Mouse (Mus musculus) heart, postnatal 10 days (tissue): ENCODE data around the gene Srsf11. TPM values are rescaled to one million over a fixed set of nuclear protein-coding genes. Genes with fewer than 3 reads are reported as not detected.
A peak's percentile ranks its signal among the peaks of the same experiment; 100 is the strongest.

Experiments used
- DNase-seq, 2 experiments: peaks; one replicate each; pipeline ENCODE4 v3.0.0; 2021
- intact Hi-C: fragments of 180-260 bp; cut with DNase I; formaldehyde crosslinking; loops from one replicate; pipeline ENCODE4 v1.15.1; 2025
- total RNA-seq, 2 experiments: library from RNA; stranded (reverse); gene quantifications; 2 replicates each; pipeline ENCODE4 v1.2.3; 2021

Gene Srsf11
- total RNA-seq, result 10 to 100 TPM; 68.8 to 77.7 TPM

DNA sequence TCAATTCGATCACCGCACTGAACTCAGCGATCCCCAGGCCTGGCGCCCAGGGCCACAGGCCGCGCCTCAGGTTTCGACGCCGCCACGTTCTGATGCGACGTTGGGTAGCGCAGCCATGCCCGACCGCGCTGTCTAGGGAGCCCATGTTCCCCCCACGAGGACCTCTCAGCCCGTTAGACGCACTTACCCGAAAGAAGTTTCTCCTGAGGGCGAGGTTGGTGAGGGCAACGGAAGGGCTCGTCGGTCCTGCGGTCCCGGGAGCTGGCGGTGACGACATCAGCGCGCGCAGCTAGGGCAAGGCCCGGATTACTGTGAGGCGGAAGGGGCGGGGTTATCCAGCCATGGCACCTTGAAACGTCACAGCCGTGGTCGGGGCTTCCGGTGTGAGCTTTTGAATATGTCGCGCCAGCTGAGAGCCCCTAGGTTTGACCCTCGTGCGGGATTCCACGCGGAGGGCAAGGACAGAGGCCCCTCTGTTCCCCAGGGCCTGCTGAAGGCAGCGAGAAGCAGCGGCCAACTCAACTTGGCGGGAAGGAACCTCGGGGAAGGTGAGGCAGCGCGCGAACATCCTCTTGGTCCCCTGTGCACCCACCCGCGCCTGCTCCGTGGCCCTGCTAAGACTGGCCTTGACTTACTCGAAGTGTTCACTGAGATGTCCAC is at the start of gene Srsf11, which contains the start of gene Lrrc40:
Srsf11 (minus strand) TSS at position 311 of the 660 bp plus-strand sequence.
Lrrc40 (plus strand) TSS at position 334 of the 660 bp plus-strand sequence.
- DNase-seq, result peak; percentile 96
- intact Hi-C loops, result loop anchor here (2.0 to 10.0 kb wide), 2 partner anchors 90 to 502 kb away; partner anchors contain the start of genes Ankrd13c and Zranb2

DNA sequence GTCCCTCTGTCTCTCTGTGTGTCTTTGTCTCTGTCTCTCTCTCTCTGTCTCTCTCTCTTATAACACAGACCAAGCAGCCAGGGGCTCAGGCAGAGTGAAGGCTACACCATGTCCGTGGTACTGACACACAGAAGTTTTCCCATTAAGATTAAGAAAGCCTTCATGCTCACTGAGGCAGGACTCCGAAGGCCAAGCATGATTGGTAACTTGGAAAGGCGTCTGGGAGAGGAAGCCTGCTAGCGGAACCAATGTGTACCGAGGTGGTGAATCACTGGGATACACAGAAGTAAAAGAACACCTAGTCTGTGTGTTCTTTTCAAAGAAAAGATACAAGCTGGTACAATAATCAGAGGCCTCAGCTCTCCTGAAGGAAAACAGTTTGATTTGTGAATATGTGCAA is 41.4 kb upstream of the Srsf11 start:
- intact Hi-C loops, result loop anchor here (5.0 to 10.0 kb wide), 2 partner anchors 156 to 513 kb away; partner anchors contain the start of gene Ptger3

DNA sequence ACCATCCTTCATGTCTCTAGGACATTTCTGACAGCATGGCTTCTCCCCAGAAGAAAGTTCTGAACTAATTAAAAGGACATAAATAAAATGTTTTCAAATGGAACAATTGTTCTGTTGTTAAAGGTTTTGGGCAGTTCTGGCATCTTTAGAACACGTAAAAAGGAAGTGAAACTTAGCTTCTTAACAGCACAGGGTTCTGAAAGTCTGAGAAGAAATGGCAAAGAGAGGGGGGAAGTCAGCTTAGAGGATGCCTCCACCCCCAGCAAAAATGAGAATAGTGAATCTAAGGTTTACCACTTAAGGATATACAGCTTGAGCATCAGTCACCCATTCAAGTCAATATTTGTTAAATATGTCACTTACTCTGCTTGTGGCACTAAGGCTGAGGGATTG is 40.9 kb upstream of the Srsf11 start:
- intact Hi-C loops, result loop anchor here (5.0 to 10.0 kb wide), 2 partner anchors 155 to 513 kb away; partner anchors contain the start of gene Ptger3
- no peak for DNase-seq

More for the DNA sequence above, 41.4 kb upstream of the Srsf11 start:
- no peak for DNase-seq

DNA sequence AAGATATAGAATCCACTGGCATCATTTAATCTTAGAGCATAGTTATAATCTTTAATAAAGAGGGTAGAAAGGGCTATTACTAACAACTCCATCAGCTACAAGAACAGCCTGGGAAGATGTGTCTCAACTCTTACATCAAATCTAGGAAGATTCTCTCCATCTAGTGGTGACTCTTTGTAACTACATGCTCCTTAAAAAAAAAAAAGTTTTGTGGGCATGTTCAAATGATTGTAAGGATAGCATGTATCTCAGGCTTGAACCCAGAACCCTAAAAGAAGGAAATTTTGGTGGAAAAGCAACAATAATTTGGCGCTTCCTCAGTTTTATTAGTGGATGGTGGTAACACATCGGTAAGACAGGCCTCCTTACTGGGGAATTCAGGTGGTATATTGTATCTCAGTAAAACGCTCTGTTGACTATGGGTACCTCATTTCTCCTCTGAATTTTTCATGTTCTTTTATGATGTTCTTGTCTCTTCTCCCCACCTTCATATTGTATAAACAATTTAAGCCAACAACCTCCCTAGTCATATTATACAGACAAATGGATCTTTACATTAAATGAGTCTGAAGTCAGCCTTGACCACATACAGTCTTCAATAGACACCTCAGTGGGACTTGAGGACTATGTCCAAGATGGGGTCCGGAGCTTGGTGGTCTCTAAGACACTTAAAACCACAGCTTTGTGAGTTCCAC is 40.4 kb upstream of the Srsf11 start:
- DNase-seq, result peak in 1 of 2 experiments; percentile 9
- intact Hi-C loops, result loop anchor here (1.0 to 10.0 kb wide), 3 partner anchors 155 to 512 kb away; partner anchors contain the start of gene Ptger3

DNA sequence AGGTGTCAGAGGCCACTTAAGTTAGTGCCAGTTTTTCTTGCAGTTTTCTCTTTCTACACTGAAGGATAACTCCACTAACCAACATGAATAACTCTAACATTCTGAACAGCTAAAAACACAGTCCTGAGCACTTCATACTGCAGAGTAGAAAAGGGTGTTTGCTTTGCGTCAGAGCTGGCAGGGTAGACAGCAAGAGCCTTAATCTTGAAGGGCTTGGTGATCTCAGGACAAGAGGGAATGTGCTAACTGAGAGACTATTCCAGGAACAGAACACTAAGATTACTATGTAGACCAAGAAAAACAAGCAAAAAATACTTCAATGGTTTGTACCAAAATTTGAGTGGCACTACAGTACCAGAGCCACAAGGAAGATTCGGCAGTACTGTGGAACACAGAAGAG is 38.6 kb upstream of the Srsf11 start:
- intact Hi-C loops, result loop anchor here (5.0 to 10.0 kb wide), 2 partner anchors 153 to 510 kb away; partner anchors contain the start of gene Ptger3
- DNase-seq, result no peak

DNA sequence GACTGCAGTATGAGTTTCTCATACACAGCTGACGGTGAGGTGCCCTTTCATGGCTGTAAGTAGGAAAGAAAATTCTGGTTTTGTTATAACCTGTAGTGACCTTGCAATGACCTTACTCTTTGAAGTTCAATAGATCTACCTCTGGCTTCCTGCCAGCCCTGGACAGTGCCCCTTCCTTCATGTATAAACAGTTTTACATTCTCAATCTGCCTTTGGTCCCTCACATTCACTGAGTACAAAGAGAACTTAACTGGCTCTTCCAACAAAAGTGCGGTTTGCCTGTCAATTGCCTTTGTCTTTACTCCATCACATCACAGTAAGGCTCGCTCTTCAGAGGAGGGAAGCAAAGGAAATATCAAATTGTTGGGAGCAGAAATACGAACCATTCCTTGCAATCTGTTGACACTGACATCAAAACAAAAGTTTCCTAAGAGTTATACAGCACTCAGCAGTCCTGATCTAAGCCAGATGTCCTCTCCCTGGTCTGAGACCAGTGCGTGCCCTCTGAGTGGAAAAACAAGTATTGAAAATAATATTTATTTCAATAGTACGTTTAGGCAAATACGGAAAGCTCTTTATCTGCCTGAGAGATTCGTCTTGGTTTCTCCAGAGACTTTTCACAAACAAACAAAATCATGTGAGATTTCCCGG is 32.3 kb upstream of the Srsf11 start:
- no peak for DNase-seq
- intact Hi-C loops, result no loop called here

DNA sequence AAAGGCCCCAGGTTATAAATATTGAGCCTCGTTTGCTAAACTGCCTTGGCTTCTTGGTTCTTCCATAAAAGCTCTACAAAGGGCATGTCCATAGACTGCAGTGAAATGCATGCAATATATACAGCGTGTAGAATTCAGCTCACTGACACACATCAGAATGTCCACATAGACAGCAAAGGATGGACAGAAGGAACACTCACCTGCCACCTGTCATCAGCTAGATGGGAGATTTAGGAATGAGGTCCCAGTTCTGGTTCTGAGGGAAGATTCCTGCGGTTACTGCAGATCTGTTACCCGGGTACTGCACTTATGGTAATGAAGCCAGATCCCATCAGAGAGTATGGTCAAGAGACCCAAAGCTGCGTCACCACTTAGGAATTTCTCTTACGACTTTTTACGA is 31.5 kb upstream of the Srsf11 start:
- intact Hi-C loops, result no loop called here
- no peak for DNase-seq

DNA sequence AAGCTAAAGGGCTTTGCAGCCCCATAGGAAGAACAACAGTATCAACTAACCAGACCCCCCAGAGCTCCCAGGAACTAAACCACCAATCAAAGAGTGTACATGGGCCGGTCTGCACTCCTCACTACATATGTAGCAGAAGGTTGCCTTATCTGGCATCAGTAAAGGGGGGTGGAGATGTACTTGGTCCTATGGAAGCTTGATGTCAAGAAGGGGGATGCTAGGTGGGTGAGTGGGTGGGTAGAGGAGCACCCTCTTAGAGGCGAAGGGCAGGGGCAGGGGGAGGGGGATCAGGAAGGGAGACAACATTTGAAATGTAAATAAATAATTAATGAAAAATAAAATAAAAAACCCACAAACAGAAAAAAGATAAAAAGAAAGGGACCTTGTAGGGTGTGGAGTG is 28.8 kb upstream of the Srsf11 start:
- intact Hi-C loops, result no loop called here
- no peak for DNase-seq

DNA sequence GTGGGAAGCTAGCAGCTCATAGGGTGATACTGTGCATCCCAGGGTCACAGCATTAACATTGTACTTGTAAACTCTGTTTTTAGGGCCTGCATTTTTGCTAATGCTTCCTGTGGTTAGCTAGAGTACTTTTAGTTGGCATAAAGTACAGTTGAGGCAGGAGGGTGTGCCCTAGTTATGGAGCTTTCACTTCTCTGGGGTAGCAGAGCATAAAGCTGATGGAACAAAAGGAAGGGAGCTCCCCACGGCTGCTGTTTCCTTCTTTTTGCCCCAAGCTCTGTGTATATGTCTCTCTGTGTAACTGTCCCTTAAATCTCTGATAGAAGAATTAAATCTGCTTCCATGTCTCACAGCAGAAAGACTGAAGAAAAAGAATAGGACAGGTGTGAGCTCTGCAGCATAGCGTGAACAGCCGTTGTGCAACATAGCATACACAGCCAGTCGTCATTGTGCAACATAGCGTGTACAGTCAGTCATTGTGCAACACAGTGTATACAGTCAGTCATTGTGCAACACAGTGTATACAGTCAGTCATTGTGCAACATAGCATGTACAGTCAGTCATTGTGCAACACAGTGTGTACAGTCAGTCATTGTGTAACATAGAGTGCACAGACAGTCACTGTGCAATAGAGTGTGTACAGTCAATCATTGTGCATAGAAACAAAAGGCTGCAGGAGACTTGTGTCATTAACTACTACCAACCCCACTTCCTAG is 25.5 kb upstream of the Srsf11 start:
- DNase-seq, result no peak
- intact Hi-C loops, result no loop called here

DNA sequence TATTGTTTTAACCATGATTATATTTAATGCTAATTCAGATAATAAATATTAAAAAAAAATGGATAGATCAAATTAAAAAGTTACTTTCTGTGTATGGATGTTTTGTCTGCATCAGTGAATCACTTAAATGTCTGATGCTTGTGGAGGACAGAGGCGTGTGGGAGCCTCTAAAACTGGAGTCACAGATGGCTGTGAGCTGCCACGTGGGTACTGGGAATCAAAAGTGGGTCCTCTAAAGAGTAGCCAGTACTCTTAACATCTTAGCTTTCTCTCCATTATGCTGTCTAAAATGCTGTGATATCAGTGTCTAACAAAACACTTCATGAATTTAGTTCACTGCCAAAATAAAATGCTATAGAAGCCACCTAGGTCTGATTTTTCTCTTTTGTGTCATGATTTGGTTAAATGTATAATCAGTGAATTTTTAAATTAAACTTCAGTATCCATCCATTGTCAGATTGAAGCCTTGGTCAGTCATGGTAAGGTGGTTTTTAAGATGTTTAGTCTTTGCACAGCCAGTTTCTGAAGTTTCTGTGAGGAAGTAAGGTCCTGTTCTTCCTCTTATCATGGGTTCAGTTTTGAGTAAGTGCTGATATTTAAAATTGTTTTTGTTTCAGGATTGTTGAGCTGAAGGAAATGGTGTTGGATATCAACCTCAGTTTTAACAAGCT is 24.3 kb upstream of the Srsf11 start:
- intact Hi-C loops, result no loop called here
- DNase-seq, result no peak

DNA sequence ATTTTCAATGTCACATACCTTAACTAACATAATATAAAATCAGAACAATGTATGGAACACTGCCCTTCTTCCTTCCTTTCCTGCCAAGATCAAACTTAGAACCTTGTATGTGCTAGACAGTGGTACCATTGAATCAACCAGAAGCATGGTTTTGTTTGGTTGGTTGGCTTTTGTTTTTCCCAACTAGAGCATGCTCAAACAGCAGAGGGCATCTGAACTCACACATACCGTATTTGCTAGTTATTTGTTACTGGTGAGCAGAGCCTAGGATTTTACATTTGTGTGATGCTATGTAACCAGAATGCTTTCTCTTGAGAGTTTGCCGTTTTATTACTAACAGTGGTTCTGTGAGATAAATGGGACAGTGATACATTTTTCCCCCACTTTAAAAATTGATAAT is 13.1 kb upstream of the Srsf11 start:
- no peak for DNase-seq
- intact Hi-C loops, result no loop called here

DNA sequence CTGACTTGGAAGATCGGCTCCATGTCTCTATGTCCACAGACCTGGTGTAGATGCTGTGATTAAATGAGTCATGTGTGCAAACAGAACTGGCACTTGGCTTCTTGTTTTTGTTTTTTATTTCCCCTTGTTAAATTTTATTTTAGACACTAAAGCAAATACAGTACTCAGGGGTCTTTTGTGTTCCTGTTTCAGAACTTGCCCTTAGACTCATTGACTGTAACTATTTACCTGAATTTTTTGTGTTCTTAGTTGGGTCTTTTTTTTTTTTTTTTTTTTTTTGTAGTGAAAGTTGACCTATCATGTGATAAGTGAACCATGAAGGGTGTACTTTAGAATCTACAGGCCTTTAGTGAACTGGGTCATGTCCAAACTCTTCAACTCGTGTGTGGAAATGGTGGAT is 4.3 kb upstream of the Srsf11 start:
- DNase-seq, result no peak
- intact Hi-C loops, result no loop called here

DNA sequence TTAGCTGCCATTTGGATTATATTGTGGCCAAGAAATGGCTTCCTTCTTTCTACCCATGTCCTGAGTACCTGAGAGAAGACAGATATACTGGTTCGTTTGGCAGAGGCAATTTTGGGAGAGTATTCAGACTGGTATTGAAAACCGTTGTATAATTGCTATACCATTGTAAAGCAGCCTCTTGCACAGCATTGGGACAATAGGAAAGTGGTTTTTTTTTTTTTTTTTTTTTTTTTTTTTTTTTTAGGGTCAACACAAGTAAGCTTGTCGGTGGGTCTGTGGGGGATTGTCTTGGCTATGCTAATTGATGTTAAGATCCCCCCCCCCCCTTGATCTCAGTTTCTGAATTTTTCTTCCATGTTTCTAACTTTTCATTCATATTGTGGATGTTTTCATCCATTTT is 1.7 kb upstream of the Srsf11 start:
- intact Hi-C loops, result loop anchor here (10.0 kb wide), 1 partner anchor 503 kb away; the partner anchor contains the start of gene Zranb2
- no peak for DNase-seq

DNA sequence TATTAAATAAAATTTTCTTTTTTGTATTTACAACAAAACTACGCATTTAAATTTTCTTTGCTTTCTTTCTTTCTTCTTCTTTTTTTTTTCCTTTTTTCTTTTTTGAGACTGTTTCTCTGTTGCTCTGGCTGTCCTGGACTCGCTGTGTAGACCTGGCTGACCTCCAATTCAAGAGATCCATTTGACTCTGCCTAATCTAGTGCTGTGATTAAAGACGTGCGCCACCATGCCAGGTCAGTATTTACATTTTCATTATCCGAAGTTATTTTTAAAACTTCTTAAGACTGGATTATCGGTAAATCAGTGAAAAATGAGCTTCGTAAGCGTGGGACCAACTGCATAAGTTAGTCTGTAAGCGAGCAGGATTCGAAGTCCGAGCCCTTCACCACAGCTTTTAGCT is 573 bp downstream of the Srsf11 start:
- DNase-seq, result no peak

DNA sequence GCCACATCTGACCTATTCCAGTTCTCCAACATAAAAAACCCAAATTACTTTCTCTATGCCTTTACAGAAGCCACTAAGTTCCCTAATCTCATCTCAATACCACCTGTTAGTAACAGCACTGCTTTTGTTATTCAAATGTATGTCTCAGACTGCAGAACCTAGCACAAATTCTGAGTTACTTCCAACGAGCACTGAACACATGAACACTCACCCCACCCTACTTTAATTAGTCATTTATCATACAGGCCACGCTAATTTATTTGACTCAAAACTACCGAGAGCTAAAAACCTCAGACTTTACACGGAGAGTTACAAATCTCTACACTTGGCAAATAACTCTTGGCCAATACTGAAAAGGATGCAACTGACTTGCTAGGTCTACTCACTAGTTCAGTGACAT is 4.3 kb downstream of the Srsf11 start:
- intact Hi-C loops, result loop anchor here (10.0 kb wide), 1 partner anchor 497 kb away; the partner anchor contains the start of gene Zranb2
- no peak for DNase-seq

More for the DNA sequence above, 573 bp downstream of the Srsf11 start:
- intact Hi-C loops, result loop anchor here (2.0 to 10.0 kb wide), 2 partner anchors 89 to 501 kb away; partner anchors contain the start of genes Ankrd13c and Zranb2

DNA sequence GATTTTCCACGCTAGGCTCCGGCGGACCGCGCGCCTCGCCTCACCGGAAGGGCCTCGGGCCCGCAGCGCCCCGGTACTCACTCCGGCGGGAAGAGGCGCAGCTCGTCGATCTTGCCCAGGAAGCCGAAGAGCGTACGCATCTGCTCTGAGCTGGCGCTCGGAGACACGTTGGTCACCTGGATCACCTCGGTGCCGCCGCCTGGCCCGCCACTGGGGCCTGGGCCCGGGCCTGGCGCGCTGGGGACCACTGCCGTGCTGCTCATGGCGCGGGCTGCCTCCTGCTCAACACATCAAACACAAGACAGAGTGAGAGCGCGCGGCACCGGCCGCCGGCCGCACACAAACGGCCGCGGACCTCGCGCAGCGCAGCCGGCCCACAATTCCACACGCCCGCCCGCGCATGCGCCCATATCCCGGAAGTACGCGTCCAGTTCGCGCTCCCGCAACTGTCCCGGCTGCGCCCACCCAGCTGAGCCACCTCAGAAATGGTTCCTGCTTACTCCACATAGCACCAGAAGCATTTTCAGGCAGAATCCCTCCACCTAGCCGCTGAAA is 5.0 kb downstream of the Srsf11 start:
- peak; percentile 91 to 95 for DNase-seq
- intact Hi-C loops, result loop anchor here (10.0 kb wide), 1 partner anchor 497 kb away; the partner anchor contains the start of gene Zranb2

DNA sequence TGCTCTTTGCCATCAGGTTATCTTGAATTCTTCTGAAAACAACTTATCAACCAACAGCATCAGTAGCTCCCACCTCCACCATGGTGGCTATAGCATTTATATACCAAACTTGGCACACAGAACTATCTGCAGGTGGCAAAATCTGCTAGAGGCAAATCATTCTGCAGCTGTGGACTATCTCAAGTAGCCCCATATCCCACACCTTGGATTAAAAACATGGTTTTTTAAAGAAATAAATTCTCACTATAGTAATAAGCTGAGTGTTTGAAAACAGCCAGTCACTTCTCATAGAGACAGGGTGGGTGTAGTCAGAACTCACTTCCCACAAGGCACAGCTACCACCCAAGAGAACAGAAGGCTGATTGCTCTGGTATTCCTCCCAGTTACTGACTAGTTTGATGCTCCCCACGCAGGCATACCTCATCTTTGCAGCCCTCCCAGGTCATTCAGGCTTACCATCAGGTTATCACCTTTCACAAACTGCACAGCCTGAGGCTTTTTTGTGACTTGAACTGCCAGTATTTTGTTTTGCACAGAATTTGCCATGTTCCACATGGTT is 26.6 kb downstream of the Srsf11 start:
- no peak for DNase-seq
- intact Hi-C loops, result no loop called here

DNA sequence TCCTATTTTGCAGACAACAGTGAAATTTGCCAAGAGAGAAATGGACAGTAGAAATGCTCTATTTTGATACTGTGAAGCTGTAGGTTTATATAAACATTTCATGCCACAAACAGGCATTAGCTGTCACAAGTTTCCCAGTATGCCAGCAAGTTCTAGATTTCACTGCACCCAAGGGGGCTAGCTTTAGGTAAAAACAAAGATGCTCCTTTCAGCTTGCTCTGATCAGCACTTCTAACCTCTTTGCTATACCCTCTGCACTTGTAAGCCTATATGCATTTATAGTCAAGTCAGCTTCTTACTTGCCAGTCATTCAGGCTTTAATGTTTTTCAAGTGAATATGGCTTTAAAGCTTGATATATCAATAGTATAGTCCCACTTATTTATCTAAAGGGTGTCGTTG is 27.8 kb downstream of the Srsf11 start:
- no peak for DNase-seq
- intact Hi-C loops, result no loop called here

DNA sequence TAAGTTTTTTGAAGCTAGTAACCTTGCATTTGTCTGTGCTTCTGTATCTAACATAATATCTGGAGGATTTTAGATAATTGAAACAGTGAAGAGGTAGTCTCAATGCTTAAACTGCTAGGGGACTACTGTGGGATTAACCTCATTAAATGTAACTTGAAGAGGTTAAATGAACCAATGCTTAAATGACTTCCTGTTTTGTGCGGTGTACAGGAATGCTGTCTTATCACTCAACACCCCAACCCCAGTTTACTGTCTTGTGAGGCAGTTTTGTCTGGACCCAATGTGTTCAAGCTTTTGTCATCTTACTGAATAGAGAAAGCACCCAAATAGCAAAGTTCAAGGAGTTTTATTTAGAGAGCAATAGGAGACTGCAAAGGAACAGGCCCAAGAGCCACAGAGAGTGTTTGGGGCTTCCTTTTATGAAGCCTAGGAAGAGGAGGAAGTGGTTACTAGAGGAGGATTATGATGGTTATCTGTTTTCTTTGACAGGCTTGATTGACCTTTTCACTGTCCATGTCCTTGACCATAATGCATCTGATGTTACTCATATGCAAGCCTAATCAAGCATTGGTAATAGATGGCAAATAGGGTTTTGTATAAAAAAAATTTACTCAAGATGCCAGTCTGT is 37.6 kb downstream of the Srsf11 start:
- intact Hi-C loops, result no loop called here

More for the DNA sequence above, 37.6 kb downstream of the Srsf11 start:
- no peak for DNase-seq
